Mouse (Mus musculus): Measurements from ENCODE around the gene Dact3. TPM values are rescaled to one million over a fixed set of nuclear protein-coding genes. Genes with fewer than 3 reads are reported as not detected.

Dact3 gene
- polyA plus RNA-seq (2017; shearing (Covaris generic)): not detected

DNA sequence AGATGAGACGGTGACA is at the start of gene Dact3:
Gene Dact3, plus strand, starts transcription at position 8 of the 16 bp plus-strand sequence.
- ATAC-seq: no peak

DNA sequence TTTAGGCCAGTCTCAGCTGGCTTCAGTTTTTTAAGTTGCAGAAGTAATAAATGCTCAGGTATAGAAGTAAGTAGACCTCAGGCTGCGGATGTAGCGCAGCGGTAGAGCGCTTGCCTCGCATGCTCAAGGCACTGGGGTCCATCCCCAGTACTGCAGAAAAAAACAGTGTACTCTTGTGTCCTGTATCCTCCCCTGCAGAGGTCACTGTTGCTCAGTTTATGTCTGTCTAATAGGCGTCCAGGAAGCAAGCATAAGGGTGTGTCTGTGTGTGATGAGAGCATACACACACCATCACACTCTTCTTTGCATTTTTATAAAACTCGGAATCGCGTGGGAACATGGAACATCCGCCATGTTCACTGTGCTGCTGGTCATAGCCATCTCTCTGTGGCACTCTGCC is 49.3 kb upstream of the Dact3 start:
- ATAC-seq: peak; percentile 95

DNA sequence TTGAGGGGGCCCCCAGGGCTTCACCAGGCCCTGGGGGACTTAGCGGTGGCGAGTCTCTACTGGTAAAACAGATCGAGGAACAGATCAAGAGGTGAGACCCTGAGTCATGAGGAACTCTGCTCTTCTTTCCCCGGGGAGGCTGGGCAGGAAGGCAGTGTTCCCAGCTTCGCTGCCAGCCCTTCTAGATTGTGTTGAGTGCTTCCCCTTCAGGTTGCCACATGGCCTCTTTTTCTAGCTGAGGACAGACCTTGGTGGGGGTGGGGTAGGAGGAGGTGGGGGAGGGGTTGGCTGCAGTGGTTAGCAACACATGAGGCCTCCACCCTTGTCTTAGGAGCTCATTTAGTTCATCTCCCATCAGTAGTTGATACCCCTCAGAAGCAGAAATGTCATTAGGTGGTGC is 48.5 kb upstream of the Dact3 start:
- no peak for ATAC-seq

DNA sequence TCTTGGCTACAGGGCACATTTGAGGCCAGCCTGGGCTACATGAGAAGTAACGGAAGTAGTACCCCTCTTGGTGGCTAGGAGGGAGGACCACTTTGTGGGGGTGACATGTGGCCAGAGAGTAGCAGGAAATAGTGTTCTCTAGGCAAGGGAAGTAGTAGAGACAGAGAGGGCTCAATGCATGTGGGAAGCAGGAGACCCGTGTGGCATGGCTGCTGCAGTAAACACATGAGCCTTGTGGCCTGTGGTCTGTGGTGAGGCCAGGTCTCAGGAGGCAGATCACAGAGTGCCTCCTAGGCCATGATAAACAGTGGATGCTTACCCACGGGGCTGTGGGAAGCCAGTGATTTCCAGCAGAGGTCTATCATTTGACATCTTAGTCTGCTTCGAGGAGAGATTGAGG is 47.8 kb upstream of the Dact3 start:
- peak; percentile 23 for ATAC-seq

DNA sequence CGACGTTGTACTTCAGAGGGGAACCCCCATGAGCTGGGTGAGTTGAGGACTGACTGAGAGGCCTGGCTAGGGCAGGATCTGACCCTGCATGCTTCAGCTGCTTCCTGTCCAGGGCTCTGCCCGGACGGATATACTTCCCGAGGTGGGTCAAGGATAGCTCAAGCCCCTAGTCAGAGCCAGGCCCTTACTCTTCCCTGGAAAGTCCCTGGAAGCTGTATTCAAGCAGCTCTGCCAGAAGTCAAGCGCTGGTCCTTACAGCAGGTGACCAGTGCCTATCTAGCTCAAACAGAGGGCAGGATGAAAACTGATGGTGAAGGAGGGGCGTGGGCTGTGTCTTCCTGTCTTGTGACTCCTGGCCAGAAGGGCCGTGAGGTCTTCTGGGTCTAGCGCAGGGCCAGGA is 44.7 kb upstream of the Dact3 start:
- ATAC-seq: no peak

DNA sequence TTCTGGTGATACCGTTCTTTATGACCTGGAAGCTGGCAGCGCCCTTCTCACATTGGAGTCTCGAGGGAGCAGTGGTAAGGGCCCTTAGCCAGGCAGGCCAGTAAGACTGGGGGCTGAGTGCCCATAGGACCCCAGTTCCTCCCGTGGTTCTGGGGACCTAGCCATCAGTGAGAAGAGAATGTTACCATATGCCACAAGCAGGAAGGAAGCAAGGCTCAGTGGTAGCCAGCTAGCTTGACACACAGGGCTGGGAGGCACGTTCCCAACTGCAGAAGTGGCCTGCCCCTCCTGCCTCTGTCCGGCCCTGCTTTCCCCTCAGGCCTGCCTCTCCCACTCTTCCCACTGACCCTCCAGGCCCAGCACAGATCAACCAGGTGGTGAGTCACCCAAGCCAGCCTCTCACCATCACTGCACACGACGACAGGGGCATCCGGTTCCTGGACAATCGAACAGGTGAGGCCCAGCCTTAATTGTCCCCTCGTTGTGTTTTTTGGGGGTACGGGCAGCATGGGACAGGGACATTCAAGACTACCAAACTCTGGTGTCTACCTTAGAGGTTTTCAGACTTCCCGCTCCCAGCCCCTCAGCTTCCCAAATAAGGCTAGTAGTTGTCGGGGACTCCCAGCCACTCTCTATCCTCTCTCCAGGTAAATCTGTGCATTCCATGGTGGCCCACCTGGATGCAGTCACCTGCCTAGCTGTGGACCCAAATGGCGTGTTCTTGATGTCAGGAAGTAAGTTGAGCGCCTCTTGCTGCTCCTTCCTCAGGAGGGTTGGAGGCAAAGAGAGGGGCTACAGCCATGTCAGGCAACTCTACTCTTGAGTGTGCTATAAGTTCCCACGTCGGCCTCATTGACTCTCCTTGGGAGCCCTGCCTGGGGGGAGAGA is 37.0 kb upstream of the Dact3 start:
- ATAC-seq: no peak

DNA sequence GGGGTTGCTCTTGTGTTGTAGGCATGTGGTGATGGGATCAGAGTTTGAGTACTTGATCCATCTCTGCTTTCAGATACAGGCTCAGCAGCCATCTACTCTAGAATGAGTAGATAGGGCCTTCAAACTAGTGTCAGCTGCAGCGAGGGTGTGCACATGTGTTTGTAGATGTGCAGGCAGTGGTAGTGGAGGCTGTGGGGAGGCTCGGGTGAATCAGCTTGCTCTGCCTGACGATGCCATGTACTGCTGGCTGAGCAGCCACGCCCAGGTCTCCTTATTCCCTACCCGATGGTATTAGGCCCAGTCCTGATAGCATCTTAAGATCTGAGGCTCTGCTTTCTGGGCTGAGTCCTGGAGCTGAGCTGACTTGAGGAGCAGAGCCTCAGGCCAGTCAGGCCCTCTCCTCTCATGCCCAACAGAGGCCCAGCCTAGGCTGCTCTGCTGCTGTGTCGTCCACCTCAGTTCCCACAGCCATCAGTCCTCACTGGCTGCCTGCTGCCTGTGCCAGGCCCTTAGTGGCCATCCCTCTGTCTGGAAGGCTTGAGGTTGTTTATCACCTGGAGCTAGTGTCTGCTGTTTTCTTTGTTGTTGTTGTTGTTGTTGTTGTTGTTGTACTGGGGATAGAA is 36.2 kb upstream of the Dact3 start:
- ATAC-seq: no peak

DNA sequence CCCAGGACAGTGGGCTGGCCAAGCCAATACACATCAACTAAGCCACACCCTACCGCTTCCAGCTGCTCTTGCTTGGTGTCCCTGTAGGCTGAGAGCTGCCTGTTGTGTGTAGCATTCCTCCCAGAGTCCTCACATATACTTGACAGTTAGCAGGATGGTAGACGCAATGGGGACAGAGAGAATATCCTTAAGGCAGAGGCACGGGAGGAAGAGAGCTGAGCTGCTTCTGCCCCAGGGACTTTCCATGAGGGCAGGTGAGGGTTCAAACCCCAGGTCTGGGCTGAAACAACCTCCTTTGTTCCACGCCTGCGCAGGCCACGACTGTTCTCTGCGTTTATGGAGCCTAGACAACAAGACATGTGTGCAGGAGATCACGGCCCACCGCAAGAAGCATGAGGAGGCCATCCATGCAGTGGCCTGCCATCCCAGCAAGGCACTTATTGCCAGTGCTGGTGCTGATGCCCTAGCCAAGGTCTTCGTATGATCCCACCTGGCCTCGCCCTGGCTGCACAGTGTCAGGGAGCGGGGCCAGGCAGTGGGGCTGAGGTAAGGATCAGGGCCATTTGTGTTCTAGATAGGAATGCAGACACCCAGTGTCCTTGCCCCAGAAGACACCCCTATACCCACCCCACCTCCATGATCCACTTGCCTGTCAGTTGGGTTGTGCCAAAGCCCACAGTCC is 35.5 kb upstream of the Dact3 start:
- ATAC-seq: no peak

DNA sequence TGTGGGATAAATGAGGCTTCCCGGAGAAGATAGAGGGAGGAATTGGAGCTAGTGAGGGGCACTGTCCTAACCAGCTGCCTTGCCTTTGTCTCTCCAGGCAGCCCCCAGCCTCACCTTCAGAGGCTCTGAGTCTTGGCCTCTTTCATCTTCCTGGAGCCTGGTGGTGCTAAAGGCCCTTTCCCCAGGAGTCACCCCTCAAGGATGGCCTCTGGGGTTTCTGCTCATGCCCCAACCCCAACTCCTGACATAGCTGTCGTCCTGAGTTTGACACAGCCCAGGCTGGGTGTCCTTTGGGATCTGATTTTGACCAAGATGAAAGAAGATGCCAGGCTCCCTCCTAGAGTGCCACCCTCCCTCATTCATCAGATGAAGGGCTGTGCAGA is 35.0 kb upstream of the Dact3 start:
- ATAC-seq: no peak

DNA sequence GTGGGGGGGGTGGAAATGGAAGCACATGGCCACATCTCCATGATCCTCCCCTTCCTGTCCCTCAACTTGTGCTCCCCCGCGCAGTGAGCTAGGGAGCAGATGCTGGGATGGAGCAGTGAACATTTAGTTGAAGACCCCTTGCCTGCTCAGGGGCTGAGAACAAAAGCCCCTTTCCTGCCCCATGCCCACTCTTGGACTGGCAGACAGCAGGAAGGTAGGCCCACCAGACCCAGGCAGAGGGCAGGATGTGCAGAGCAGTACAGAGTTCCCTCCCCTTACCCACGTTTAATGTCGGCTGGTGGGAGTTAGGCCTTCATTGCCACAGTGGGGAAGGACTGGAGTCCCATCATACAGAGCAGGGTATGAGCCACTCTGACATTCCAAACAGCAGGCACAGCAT is 34.0 kb upstream of the Dact3 start:
- peak; percentile 1 for ATAC-seq

DNA sequence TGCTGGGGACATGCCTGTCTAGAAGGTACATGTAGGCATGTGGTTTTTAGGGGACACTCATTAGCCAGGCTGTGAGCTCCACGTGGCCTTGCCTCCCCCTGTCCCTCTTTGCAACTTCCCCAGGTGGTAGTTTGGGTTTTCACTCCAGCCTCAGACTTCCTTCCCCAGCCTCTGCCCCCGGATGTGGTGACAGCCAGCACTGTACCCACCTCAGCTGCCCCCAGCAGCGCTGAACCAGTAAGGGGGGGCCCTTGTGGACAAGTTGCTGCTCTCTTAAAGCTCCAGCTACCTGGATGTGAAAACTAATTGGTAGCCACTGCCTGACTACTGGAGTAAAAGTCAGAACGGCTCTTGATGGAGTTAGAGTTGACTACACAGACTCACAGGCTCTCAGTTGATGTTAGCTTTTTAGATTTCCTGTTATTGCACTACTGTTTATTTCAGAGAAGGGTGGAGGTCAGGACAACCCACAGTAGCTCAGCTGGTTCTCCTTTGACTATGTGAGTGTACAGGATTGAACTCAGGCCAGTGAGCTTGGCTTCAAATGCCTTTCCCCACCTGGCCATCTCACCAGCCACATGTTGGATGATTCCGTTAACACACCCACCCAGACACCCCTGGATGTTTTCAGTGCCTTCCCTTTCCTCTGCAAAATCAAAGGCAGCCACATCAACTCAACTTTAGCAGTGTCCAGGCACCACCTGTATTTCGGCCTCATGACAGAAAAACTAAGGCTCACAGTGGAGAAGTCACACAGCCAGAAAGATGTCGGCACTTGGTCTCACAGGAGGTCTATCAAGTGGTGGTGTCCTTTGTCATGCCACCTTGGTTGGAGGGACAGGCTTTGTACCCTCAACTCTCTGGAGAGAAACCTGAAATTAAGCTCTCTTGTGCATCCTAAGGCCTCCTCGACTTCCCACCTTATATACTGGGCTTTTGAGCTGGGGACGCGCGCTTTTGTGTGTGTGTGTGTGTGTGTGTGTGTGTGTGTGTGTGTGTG is 33.3 kb upstream of the Dact3 start:
- peak; percentile 72 for ATAC-seq

DNA sequence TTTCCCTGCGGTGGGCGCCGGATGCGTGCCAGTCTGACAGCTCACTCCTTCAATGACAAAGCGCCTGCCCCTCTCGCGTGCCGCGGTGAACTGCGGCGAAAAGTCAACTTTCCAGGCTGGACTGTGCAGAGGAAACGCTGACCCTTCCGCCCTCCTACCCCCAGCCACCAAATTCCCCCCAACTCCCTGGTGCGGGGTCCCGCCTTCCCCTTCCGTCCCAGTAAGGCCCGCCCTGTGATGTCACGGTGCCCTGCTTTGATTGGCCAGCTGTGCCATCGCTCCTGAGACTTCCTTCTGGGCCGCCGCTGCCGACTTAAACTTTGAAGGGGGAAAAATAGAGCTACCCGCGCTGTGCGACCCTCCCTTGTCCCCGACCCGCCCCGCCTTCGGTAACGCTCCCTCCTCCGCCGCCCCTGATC is 32.5 kb upstream of the Dact3 start, which contains the start of gene Prkd2:
Gene Prkd2, plus strand, starts transcription at position 258 of the 419 bp plus-strand sequence.
- peak; percentile 45 for ATAC-seq

DNA sequence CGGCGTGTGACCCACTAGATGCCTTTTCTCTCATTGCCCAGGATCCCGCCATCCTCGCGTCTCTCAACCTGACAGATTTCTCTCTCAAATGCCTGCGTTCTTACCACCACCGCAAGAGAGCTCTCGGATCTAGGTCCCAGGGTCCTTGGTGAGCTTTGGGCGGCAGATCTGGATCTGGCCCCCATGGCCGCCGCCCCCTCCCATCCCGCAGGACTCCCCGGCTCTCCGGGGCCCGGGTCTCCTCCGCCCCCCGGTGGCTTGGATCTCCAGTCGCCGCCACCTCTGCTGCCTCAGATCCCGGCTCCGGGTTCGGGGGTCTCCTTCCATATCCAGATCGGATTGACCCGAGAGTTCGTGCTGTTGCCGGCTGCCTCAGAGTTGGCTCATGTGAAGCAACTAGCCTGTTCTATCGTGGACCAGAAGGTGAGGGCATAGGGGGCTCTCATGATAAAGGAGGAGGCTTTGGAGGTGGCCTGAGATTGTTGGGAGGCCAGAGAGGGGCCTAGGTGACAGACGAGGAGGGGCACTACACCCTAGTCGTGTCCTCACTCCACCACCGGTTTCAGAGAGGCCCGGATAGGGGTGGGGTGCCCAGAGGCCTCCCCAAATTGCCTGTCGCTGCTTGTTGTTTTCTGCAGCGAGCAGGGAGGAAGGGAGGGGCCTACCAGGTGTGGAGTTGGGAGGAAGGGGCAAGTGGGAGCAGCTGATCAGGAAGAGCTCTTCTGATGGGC is 31.5 kb upstream of the Dact3 start:
- ATAC-seq: peak; percentile 9

DNA sequence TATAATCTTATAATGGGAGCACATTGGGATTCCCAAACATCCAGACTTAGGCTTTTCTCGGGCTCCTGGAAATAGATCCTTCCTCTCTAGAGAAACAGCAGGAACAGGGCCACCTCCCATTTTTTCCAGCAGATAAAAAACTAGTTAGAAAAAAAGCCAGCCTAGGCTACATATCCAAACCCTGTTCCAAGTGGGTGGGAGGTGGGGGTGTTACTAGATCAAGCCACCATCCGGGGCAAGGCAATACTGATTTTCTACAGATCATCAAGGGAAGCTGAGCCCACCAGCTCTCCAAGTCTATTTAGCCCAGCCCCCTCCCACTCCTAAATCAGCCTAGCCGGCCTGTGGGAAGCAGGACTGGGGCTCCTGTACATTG is 30.4 kb upstream of the Dact3 start:
- no peak for ATAC-seq

DNA sequence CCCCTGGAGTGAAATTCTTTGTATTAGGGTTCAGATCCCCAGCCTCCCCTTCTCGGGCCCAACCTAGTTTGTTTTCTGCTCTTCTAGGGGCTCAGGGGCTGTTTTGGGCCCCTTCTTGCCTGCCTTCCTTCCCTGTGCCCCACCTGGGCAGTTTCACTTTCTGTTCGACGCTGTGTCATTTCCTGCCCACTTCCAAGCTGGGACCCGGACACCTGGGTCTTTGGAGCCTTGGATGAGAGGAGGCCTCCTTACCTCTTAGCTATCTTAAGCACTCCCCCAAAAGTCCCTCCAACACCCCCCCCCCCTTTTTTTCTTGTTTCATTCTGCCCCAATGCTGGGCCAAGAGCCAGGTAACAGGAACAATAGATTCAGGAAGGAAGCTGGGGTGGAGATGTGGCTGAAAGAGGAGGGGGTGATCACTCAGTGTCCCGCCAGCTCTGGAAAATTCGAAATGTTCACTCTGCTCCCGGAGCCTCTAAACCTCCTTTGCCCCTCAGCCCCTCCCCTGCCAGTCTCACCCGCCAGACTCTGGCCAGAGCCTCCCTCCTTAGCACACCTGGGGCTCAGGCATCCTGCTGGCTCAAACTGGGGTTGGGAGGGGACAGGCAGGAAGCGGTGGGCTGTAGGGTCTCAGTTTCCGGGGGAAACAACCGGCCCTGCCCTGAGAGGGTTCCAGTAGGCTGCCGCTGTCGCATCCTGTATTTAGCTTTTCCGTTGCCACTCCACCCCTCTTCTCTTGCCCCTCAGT is 29.9 kb upstream of the Dact3 start:
- ATAC-seq: peak; percentile 36

DNA sequence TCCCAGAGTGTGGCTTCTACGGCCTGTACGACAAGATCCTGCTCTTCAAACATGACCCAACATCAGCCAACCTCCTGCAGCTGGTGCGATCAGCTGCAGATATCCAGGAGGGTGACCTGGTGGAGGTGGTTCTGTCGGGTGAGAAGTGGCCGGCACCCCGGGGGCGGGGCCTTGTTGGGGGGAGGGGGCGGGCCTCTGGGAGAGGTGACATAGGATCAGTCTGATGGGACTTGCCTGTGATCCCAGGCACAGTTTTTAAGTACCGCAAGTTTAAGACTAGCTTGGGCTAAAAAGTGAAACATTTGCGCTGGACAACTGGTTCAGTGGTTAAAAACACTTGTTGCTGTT is 29.3 kb upstream of the Dact3 start:
- no peak for ATAC-seq

DNA sequence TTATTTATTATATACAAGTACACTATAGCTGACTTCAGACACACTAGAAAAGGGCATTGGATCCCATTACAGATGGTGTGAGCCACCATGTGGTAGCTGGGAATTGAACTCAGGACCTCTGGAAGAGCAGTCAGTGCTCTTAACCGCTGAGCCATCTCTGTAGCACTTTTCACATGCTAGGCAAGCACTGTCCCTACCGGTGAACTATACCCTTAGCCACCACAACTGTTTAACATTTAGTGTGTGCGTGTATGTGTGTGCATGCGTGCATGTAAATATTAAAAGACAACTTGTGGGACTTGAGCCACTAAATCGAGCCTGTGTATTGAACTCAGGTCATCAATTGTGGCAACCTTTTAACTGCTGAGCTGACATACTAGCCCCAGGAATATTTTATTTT is 28.3 kb upstream of the Dact3 start:
- ATAC-seq: no peak

DNA sequence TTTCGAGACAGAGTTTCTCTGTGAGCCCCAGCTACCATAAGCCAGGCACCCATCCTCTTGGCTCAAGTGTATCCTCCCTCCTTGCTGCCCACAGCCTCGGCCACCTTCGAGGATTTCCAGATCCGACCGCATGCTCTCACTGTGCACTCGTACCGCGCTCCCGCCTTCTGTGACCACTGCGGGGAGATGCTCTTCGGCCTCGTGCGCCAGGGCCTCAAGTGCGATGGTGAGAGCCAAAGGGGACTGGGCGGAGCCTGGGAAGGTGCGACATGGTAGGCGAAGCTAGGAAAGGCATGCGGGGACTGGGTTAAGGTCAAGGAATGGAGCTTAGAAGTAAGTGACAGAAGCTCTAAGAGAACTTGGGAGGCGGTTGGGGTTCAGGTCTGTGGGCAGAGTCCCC is 27.6 kb upstream of the Dact3 start:
- no peak for ATAC-seq

DNA sequence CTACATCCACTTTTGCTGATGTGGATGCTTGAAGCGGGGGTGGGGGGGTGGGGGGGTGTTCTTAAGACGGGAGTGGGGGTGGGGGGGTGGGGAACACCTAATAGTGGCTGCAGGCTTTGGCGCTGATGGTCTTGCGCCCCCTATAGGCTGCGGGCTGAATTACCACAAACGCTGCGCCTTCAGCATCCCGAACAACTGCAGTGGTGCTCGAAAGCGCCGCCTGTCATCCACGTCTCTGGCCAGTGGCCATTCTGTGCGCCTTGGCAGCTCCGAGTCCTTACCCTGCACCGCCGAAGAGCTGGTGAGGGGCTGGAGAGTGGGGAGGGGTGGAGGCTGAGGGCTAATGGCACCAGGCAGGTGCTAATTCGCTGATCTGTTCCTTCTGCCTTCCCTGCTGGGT is 26.5 kb upstream of the Dact3 start:
- ATAC-seq: no peak

DNA sequence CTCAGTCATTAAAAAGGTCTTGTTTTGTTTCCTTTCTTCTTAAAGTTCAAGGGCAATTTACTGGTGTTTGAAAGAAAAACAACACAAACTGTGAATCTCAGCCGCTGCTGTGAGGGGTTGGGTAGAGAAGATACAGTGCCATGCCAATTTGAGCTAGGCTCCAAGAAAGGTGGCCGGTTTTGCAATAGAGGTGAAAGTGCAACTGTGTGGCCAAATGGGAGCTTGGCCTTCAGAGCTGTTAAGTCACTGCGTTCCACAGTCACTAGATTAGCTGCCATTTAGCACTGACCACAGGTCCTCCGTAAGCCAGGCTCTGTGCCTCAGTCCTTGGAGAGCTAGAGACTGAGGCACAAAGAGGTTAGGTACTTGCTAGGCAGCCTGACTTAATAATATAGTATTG is 23.5 kb upstream of the Dact3 start:
- no peak for ATAC-seq

DNA sequence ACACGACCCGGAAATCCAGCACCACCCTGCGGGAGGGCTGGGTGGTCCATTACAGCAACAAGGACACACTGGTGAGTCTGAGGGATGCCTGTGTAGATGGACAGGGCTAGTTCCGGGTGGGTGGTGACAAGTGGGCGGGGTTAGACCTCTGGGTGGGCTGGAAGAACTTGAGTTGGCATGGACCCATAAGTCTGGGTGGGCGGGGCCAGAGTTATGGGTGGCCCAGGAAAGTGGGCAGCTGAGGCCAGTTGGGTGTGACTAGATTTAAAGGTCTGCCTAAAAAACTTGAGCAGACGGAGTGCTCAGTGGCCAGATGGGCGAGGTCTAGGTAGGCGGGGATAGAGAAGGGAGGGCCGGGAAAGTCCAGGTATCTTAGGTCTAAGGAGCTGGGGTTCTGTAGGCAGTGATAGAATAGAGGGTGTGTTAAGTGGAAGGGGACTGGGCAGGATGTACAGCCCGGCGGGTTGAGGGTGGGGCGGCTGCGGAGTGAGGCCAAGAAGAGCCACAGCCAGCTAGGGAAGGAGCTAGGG is 21.8 kb upstream of the Dact3 start:
- ATAC-seq: no peak

DNA sequence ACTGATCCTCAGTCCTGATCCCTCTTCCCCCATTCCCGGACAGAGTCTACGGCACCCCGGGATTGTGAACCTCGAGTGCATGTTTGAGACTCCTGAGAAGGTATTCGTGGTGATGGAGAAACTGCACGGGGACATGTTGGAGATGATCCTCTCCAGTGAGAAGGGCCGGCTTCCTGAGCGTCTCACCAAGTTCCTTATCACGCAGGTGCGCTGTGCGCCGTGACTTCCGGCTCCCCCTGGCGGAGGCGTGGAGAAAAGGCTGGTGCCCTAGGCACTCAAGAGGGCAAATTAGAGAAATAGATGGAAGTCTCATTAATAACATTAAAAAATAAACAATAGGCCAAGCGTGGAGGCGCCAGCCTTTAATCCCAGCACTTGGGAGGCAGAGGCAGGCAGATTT is 16.8 kb upstream of the Dact3 start:
- ATAC-seq: peak; percentile 65
